Mouse (Mus musculus): ENCODE measurements around the gene Whrn. TPM values are rescaled to one million over a fixed set of nuclear protein-coding genes. Genes with fewer than 3 reads are reported as not detected.

Whrn gene
- polyA plus RNA-seq, 1 experiment from 2014 or later: 4.7 TPM

- Histone ChIP-seq H3K27ac (ENCODE audit: low read depth, low read length) (no peak overlapping the region), H3K4me3 (ENCODE audit: low read depth, low read length) (no peak overlapping the region), H3K4me1 (ENCODE audit: control insufficient read depth, insufficient read depth, low read length) (peaks cover 37% of the 10 kb centered on the region), H3K9me3 (replicated peaks; ENCODE audit: control insufficient read depth, low read length) (no peaks in the 10 kb centered on the region), H3K36me3 (ENCODE audit: control insufficient read depth, insufficient read depth, low read length) (no peaks in the 10 kb centered on the region), H3K9ac (ENCODE audit: low read depth, low read length) (no peak overlapping the region), H3K27me3 (ENCODE audit: control insufficient read depth, insufficient read depth, low read length) (no peaks in the 10 kb centered on the region; the same call in none of the 2 replicates), H3K4me2 (no peak overlapping the region; the same call in 1 of the 2 replicates)
- WGBS (ENCODE audit: insufficient replicate concordance): 6% methylated on average over 7 of the region's 7 CpGs
- ATAC-seq (replicated peaks; ENCODE audit: insufficient number of reproducible peaks, low FRiP score, low TSS enrichment): no peak
These were observed 90.7 kb downstream of the Whrn start for GRCm38 (mm10) chr4:63405051-63405450.

GRCm38 (mm10) chr4:63404205-63404604, 91.6 kb downstream of the Whrn start:
- Histone ChIP-seq H3K4me2 (peak overlapping the region; percentile 14; the same call in 1 of the 2 replicates), H3K4me3 (ENCODE audit: low read depth, low read length) (no peak overlapping the region), H3K27ac (ENCODE audit: low read depth, low read length) (peak overlapping the region; percentile 15; the same call in 1 of the 2 replicates), H3K4me1 (ENCODE audit: control insufficient read depth, insufficient read depth, low read length) (peaks cover 40% of the 10 kb centered on the region), H3K36me3 (ENCODE audit: control insufficient read depth, insufficient read depth, low read length) (no peaks in the 10 kb centered on the region), H3K27me3 (ENCODE audit: control insufficient read depth, insufficient read depth, low read length) (no peaks in the 10 kb centered on the region; the same call in none of the 2 replicates), H3K9me3 (replicated peaks; ENCODE audit: control insufficient read depth, low read length) (no peaks in the 10 kb centered on the region), H3K9ac (ENCODE audit: low read depth, low read length) (no peak overlapping the region)
- 50% methylated on average over 7 of the region's 7 CpGs for WGBS (ENCODE audit: insufficient replicate concordance)
- ATAC-seq (replicated peaks; ENCODE audit: insufficient number of reproducible peaks, low FRiP score, low TSS enrichment): no peak

GRCm38 (mm10) chr4:63403040-63403959, 92.5 kb downstream of the Whrn start, which contains the start of gene Akna:
Akna (minus strand) TSS chr4:63403354.
- Histone ChIP-seq H3K4me3 (ENCODE audit: low read depth, low read length) (peak within 1 kb of the TSS; percentile 35), H3K4me2 (peak within 1 kb of the TSS; percentile 59), H3K27me3 (ENCODE audit: control insufficient read depth, insufficient read depth, low read length) (no peaks in the 10 kb centered on the region; the same call in none of the 2 replicates), H3K4me1 (ENCODE audit: control insufficient read depth, insufficient read depth, low read length) (peaks cover 41% of the 10 kb centered on the region), H3K9me3 (replicated peaks; ENCODE audit: control insufficient read depth, low read length) (no peaks in the 10 kb centered on the region), H3K9ac (ENCODE audit: low read depth, low read length) (peak within 1 kb of the TSS; percentile 67), H3K36me3 (ENCODE audit: control insufficient read depth, insufficient read depth, low read length) (no peaks in the 10 kb centered on the region), H3K27ac (ENCODE audit: low read depth, low read length) (peak within 1 kb of the TSS; percentile 83)
- ATAC-seq (replicated peaks; ENCODE audit: insufficient number of reproducible peaks, low FRiP score, low TSS enrichment): peak; percentile 81
- 13% methylated on average over 17 of the region's 17 CpGs for WGBS (ENCODE audit: insufficient replicate concordance)

GRCm38 (mm10) chr4:63402558-63402957, 93.2 kb downstream of the Whrn start:
- no peak for ATAC-seq (replicated peaks; ENCODE audit: insufficient number of reproducible peaks, low FRiP score, low TSS enrichment)
- H3K27me3 ChIP-seq (ENCODE audit: control insufficient read depth, insufficient read depth, low read length): no peaks in the 10 kb centered on the region; the same call in none of the 2 replicates
- H3K36me3 ChIP-seq (ENCODE audit: control insufficient read depth, insufficient read depth, low read length): no peaks in the 10 kb centered on the region
- H3K9me3 ChIP-seq (replicated peaks; ENCODE audit: control insufficient read depth, low read length): no peaks in the 10 kb centered on the region
- peak overlapping the region; percentile 59 for H3K4me2 ChIP-seq
- peak overlapping the region; percentile 83 for H3K27ac ChIP-seq (ENCODE audit: low read depth, low read length)
- peaks cover 41% of the 10 kb centered on the region for H3K4me1 ChIP-seq (ENCODE audit: control insufficient read depth, insufficient read depth, low read length)
- 35% methylated on average over 6 of the region's 6 CpGs for WGBS (ENCODE audit: insufficient replicate concordance)
- H3K9ac ChIP-seq (ENCODE audit: low read depth, low read length): peak overlapping the region; percentile 67
- H3K4me3 ChIP-seq (ENCODE audit: low read depth, low read length): peak overlapping the region; percentile 35

- Histone ChIP-seq H3K4me1 (ENCODE audit: control insufficient read depth, insufficient read depth, low read length) (peaks cover 41% of the 10 kb centered on the region), H3K4me2 (peak overlapping the region; percentile 59), H3K9me3 (replicated peaks; ENCODE audit: control insufficient read depth, low read length) (no peaks in the 10 kb centered on the region), H3K4me3 (ENCODE audit: low read depth, low read length) (peak overlapping the region; percentile 35), H3K27me3 (ENCODE audit: control insufficient read depth, insufficient read depth, low read length) (no peaks in the 10 kb centered on the region; the same call in none of the 2 replicates), H3K27ac (ENCODE audit: low read depth, low read length) (0 out of 2 replicates have a peak overlapping the region, but pooled peaks have one; percentile 83), H3K36me3 (ENCODE audit: control insufficient read depth, insufficient read depth, low read length) (no peaks in the 10 kb centered on the region), H3K9ac (ENCODE audit: low read depth, low read length) (peak overlapping the region; percentile 67; the same call in 1 of the 2 replicates)
- ATAC-seq (replicated peaks; ENCODE audit: insufficient number of reproducible peaks, low FRiP score, low TSS enrichment): no peak
- 94% methylated on average over 10 of the region's 10 CpGs for WGBS (ENCODE audit: insufficient replicate concordance)
These were observed 93.7 kb downstream of the Whrn start for GRCm38 (mm10) chr4:63402056-63402455.

GRCm38 (mm10) chr4:63401620-63402019, 94.2 kb downstream of the Whrn start:
- ATAC-seq (replicated peaks; ENCODE audit: insufficient number of reproducible peaks, low FRiP score, low TSS enrichment): no peak
- H3K4me2 ChIP-seq: peak overlapping the region; percentile 9
- peaks cover 41% of the 10 kb centered on the region for H3K4me1 ChIP-seq (ENCODE audit: control insufficient read depth, insufficient read depth, low read length)
- no peaks in the 10 kb centered on the region for H3K9me3 ChIP-seq (replicated peaks; ENCODE audit: control insufficient read depth, low read length)
- no peak overlapping the region for H3K27ac ChIP-seq (ENCODE audit: low read depth, low read length)
- WGBS (ENCODE audit: insufficient replicate concordance): 68% methylated on average over 6 of the region's 6 CpGs
- no peak overlapping the region for H3K9ac ChIP-seq (ENCODE audit: low read depth, low read length)
- H3K27me3 ChIP-seq (ENCODE audit: control insufficient read depth, insufficient read depth, low read length): no peaks in the 10 kb centered on the region; the same call in 1 of the 2 replicates
- H3K4me3 ChIP-seq (ENCODE audit: low read depth, low read length): no peak overlapping the region
- no peaks in the 10 kb centered on the region for H3K36me3 ChIP-seq (ENCODE audit: control insufficient read depth, insufficient read depth, low read length)

- no peak overlapping the region for H3K9ac ChIP-seq (ENCODE audit: low read depth, low read length)
- H3K27ac ChIP-seq (ENCODE audit: low read depth, low read length): no peak overlapping the region
- no peak overlapping the region for H3K4me2 ChIP-seq
These were observed 95.1 kb downstream of the Whrn start for GRCm38 (mm10) chr4:63400541-63401306.

GRCm38 (mm10) chr4:63399691-63400270, 96.0 kb downstream of the Whrn start:
- no peak overlapping the region for H3K27ac ChIP-seq (ENCODE audit: low read depth, low read length)
- no peaks in the 10 kb centered on the region for H3K9me3 ChIP-seq (replicated peaks; ENCODE audit: control insufficient read depth, low read length)
- peaks cover 33% of the 10 kb centered on the region for H3K4me1 ChIP-seq (ENCODE audit: control insufficient read depth, insufficient read depth, low read length)
- no peaks in the 10 kb centered on the region; the same call in 1 of the 2 replicates for H3K36me3 ChIP-seq (ENCODE audit: control insufficient read depth, insufficient read depth, low read length)
- no peak for ATAC-seq (replicated peaks; ENCODE audit: insufficient number of reproducible peaks, low FRiP score, low TSS enrichment)
- H3K4me2 ChIP-seq: no peak overlapping the region
- H3K9ac ChIP-seq (ENCODE audit: low read depth, low read length): no peak overlapping the region
- 54% methylated on average over 8 of the region's 8 CpGs for WGBS (ENCODE audit: insufficient replicate concordance)
- no peaks in the 10 kb centered on the region; the same call in 1 of the 2 replicates for H3K27me3 ChIP-seq (ENCODE audit: control insufficient read depth, insufficient read depth, low read length)
- H3K4me3 ChIP-seq (ENCODE audit: low read depth, low read length): no peak overlapping the region

More at GRCm38 (mm10) chr4:63400541-63401306, 95.1 kb downstream of the Whrn start:
- no peak overlapping the region for H3K4me3 ChIP-seq (ENCODE audit: low read depth, low read length)
- H3K27me3 ChIP-seq (ENCODE audit: control insufficient read depth, insufficient read depth, low read length): no peaks in the 10 kb centered on the region; the same call in 1 of the 2 replicates
- no peak for ATAC-seq (replicated peaks; ENCODE audit: insufficient number of reproducible peaks, low FRiP score, low TSS enrichment)
- no peaks in the 10 kb centered on the region; the same call in 1 of the 2 replicates for H3K36me3 ChIP-seq (ENCODE audit: control insufficient read depth, insufficient read depth, low read length)
- no peaks in the 10 kb centered on the region for H3K9me3 ChIP-seq (replicated peaks; ENCODE audit: control insufficient read depth, low read length)
- peaks cover 41% of the 10 kb centered on the region for H3K4me1 ChIP-seq (ENCODE audit: control insufficient read depth, insufficient read depth, low read length)
- 84% methylated on average over 18 of the region's 18 CpGs for WGBS (ENCODE audit: insufficient replicate concordance)

All from heart, embryonic 11.5 days (tissue).